9 mouse cellular contexts compared by ENCODE assay signal in the genomic region with DNA sequence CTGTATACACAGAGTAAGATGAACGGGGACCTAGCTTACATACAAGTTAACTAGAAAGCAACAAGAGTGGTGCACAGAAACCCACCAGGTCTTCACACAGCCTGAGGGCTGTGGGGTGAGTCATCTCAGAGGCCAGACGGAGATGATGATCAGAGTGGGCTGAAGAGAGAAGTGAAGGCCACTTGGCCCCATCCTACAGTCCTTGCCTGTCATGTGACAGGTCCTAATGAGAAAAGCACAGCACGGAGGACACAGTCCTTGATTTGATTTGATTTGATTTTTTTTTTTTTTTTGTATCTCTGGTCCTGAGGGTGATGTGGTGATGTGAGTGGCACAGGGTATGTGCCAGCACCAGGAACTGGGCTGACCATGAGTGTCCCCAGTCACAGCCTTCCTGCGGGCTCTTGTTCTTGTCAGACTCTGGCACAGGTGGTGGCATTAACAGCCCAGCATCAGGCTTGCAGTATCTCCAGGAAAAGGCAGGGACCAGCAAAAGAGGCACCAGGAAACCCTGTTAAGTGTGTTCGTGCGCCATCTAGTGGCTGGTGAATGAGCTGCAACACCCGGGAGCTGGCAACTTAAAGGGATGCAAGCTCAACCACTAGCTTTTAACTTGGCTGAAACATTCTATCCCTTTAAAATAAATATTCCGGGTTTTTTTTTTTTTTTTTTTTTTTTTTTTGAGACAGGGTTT. TPM values are rescaled to one million over a fixed set of nuclear protein-coding genes. Genes with fewer than 3 reads are reported as not detected.
A peak's percentile ranks its signal among the peaks of the same experiment; 100 is the strongest.
DNase-seq lines count a peak whose midpoint lies in the region; ATAC-seq and TF ChIP-seq lines count a peak whose summit lies in the region.
"Had no signal": no experiment of that assay in that cellular context is flagged by ENCODE, and none has a peak within 500 bp of the region (broad histone marks: within the 10 kb centered on the region; RNA-seq: fewer than 3 reads in every experiment).

No protein-coding gene starts in this region.

- H3K9me3 ChIP-seq in heart, embryonic 11.5 days (replicated peaks; ENCODE audit: control insufficient read depth, low read length): no peaks in the 10 kb centered on the region
- H3K9me3 ChIP-seq in midbrain, embryonic 14.5 days (ENCODE audit: control insufficient read depth, low read length): no peaks in the 10 kb centered on the region

- H3K9ac ChIP-seq in heart, embryonic 11.5 days (ENCODE audit: low read depth, low read length): no peak overlapping the region
- H3K9ac ChIP-seq in midbrain, embryonic 14.5 days (replicated peaks; ENCODE audit: low read length): no peak overlapping the region

- peak; percentile 89 to 97 for DNase-seq in heart, adult 18-20 months
- peak; percentile 90 for DNase-seq in cerebellum, adult 9-11 months
- peak; percentile 88 to 92 for DNase-seq in frontal cortex, postnatal 14 days (ENCODE audit: low spot score in 2 of 2)
- peak; percentile 81 for DNase-seq in hindlimb bud, embryonic 11.5 days (ENCODE audit: extremely low spot score, low read depth, low spot score)
- peak; percentile 69 to 97 for DNase-seq in left cerebral cortex, adult 9 months (ENCODE audit: low spot score in 2 of 2)
- DNase-seq in midbrain, embryonic 14.5 days: peak; percentile 95
- peak; percentile 31 to 81 for DNase-seq in spleen, adult 2 months (ENCODE audit: low read depth in 1 of 2, low spot score in 2 of 2)

- H3K4me3 ChIP-seq in heart, embryonic 11.5 days (ENCODE audit: low read depth, low read length): no peak overlapping the region
- no peak overlapping the region for H3K4me3 ChIP-seq in midbrain, embryonic 14.5 days (replicated peaks; ENCODE audit: low read depth, low read length)
- no peak overlapping the region for H3K4me3 ChIP-seq in spleen, adult 2 months (ENCODE audit: extremely low read depth, insufficient read depth, insufficient read length)

- peak; percentile 91; the same call in 1 of the 2 replicates for TF ChIP-seq CTCF in spleen, adult 2 months (IDR thresholded peaks at IDR 0.05; ENCODE audit: extremely low read depth, insufficient read depth, insufficient read length, insufficient replicate concordance)

- no peak for TF ChIP-seq POLR2A in spleen, adult 2 months (IDR thresholded peaks at IDR 0.05; ENCODE audit: low read depth, low read length)

- peaks cover 11% of the 10 kb centered on the region for H3K4me1 ChIP-seq in heart, embryonic 11.5 days (ENCODE audit: control insufficient read depth, insufficient read depth, low read length)
- no peaks in the 10 kb centered on the region for H3K4me1 ChIP-seq in midbrain, embryonic 14.5 days (ENCODE audit: control insufficient read depth, insufficient read depth, low read length)
- H3K4me1 ChIP-seq in spleen, adult 2 months (ENCODE audit: control insufficient read depth, insufficient read depth, insufficient read length): no peaks in the 10 kb centered on the region

- ATAC-seq in heart, embryonic 11.5 days (replicated peaks; ENCODE audit: insufficient number of reproducible peaks, low FRiP score, low TSS enrichment): no peak
- ATAC-seq in midbrain, embryonic 14.5 days (ENCODE audit: low FRiP score, low TSS enrichment): no peak
- ATAC-seq: Patski had no signal

- 37% methylated on average over 8 of the region's 8 CpGs for WGBS in heart, embryonic 11.5 days (ENCODE audit: insufficient replicate concordance)
- WGBS in midbrain, embryonic 14.5 days: 46% methylated on average over 8 of the region's 8 CpGs
- WGBS in spleen, adult 2 months: 37% methylated on average over 8 of the region's 8 CpGs

- no peaks in the 10 kb centered on the region for H3K27me3 ChIP-seq in heart, embryonic 11.5 days (ENCODE audit: control insufficient read depth, insufficient read depth, low read length)
- H3K27me3 ChIP-seq in midbrain, embryonic 14.5 days (ENCODE audit: control insufficient read depth, insufficient read depth, low read length): no peaks in the 10 kb centered on the region
- no peaks in the 10 kb centered on the region for H3K27me3 ChIP-seq in spleen, adult 2 months (ENCODE audit: control insufficient read depth, insufficient read depth, low read length)
- H3K27me3 ChIP-seq: Patski had no signal

- H3K36me3 ChIP-seq in heart, embryonic 11.5 days (ENCODE audit: control insufficient read depth, insufficient read depth, low read length): peaks cover 21% of the 10 kb centered on the region; the same call in 1 of the 2 replicates
- peaks cover 55% of the 10 kb centered on the region for H3K36me3 ChIP-seq in midbrain, embryonic 14.5 days (ENCODE audit: control insufficient read depth, insufficient read depth, low read length)
- H3K36me3 ChIP-seq in spleen, adult 2 months (ENCODE audit: control insufficient read depth, insufficient read depth, low read length): peaks cover 14% of the 10 kb centered on the region

- H3K27ac ChIP-seq in heart, embryonic 11.5 days (ENCODE audit: low read depth, low read length): no peak overlapping the region
- no peak overlapping the region for H3K27ac ChIP-seq in midbrain, embryonic 14.5 days (replicated peaks; ENCODE audit: low read depth, low read length)
- H3K27ac ChIP-seq in spleen, adult 2 months (ENCODE audit: insufficient read depth, low read length): no peak overlapping the region

- H3K4me2 ChIP-seq in heart, embryonic 11.5 days: no peak overlapping the region
- no peak overlapping the region for H3K4me2 ChIP-seq in midbrain, embryonic 14.5 days (ENCODE audit: low read length)

RNA-seq across cellular contexts. Expression of a gene that starts 11.8 kb away (rescaled TPM):
- 100 to 1,000 TPM; 291 to 304 TPM for total RNA-seq in heart, adult 18-20 months (2021)
- polyA plus RNA-seq in heart, embryonic 11.5 days (2014; fragmentation: Nextera tagmentation; extraction: Ambion mirVana): 284 and 293 TPM in 2 replicates
- 219 and 234 TPM in 2 replicates for polyA plus RNA-seq in midbrain, embryonic 14.5 days (2014; fragmentation: Nextera tagmentation; extraction: Ambion mirVana)
- polyA plus RNA-seq in spleen, adult 2 months (2012; rRNA removed): 115 and 139 TPM in 2 replicates

RNA-seq across cellular contexts. Expression of a gene that starts 39.5 kb away (rescaled TPM):
- 1 to 10 TPM in 1 of 2 experiments, under 1 TPM in 1; 0.67 to 1.3 TPM for total RNA-seq in heart, adult 18-20 months (2021)
- polyA plus RNA-seq in heart, embryonic 11.5 days (2014; fragmentation: Nextera tagmentation; extraction: Ambion mirVana): 1.2 and 1.7 TPM in 2 replicates
- 9.2 and 9.4 TPM in 2 replicates for polyA plus RNA-seq in midbrain, embryonic 14.5 days (2014; fragmentation: Nextera tagmentation; extraction: Ambion mirVana)
- 6.4 and 7.8 TPM in 2 replicates for polyA plus RNA-seq in spleen, adult 2 months (2012; rRNA removed)

RNA-seq across cellular contexts. Expression of a gene that starts 53.6 kb away (rescaled TPM):
- 10 to 100 TPM; 67.3 to 67.9 TPM for total RNA-seq in heart, adult 18-20 months (2021)
- polyA plus RNA-seq in heart, embryonic 11.5 days (2014; fragmentation: Nextera tagmentation; extraction: Ambion mirVana): 188 TPM in 2 replicates
- 178 and 186 TPM in 2 replicates for polyA plus RNA-seq in midbrain, embryonic 14.5 days (2014; fragmentation: Nextera tagmentation; extraction: Ambion mirVana)
- polyA plus RNA-seq in spleen, adult 2 months (2012; rRNA removed): 99.6 and 103 TPM in 2 replicates
